Mouse (Mus musculus): ENCODE results near the gene Wdr74.

DNA sequence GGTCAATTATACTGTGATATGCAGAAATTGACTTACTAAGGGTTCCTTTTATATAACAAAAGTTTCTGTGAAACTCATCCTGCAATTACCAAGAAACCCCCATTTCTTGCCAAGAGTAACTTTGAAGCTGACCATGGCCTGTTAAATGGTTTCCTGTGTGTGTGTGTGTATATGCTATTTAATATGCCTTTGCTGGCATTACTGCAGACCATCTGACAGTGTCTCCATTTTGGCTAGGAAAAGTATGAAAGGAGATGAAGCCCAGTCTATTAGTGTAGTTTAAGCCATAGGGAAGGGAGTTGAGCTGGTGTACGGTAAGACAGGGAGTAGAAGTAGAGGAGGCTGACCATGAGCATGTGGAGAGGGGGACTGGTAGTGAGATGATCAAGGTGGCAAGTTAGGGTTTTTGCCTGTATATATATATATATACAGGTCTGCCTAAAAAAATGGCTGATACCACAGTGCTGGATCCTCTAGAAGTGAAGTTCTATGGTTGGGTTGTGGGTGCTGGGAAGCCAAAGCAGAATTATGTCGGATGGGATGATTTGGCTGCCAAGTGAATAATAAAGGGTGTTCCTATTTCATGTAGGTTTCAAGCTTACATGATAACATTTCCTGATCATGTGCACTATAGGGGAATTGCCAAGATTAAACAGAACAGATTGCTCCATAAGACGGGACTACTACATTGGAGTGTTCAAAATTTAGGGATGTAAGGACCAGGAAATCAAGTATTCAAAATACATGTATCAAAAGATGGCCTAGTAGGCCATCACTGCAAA is 8.8 kb upstream of the Wdr74 start:
- TF ChIP-seq CTCF (IDR thresholded peaks at IDR 0.05; ENCODE audit: low read depth, low read length) = no peak
- TF ChIP-seq POLR2A (IDR thresholded peaks at IDR 0.05; ENCODE audit: extremely low read depth, insufficient read depth, low read length) = no peak

Data from liver, adult 2 months (tissue).